Mouse (Mus musculus) urinary bladder, postnatal 10 days (tissue): Measurements from ENCODE around the gene Tdrd3.

Source experiments
- DNase-seq: peaks from one replicate; pipeline ENCODE4 v3.0.0; 2022; ENCODE audit warnings: low spot score

Tdrd3 gene

GRCm38 (mm10) chr14:87451645-87452443 lies 35.4 kb downstream of the Tdrd3 start:
- no peak for DNase-seq

GRCm38 (mm10) chr14:87455630-87456175 lies 39.3 kb downstream of the Tdrd3 start:
- no peak for DNase-seq

GRCm38 (mm10) chr14:87459777-87460176 lies 43.3 kb downstream of the Tdrd3 start:
- no peak for DNase-seq

- DNase-seq = no peak
Observed at GRCm38 (mm10) chr14:87461543-87461942, 45.1 kb downstream of the Tdrd3 start.

- no peak for DNase-seq
Observed at GRCm38 (mm10) chr14:87463963-87464654, 47.7 kb downstream of the Tdrd3 start.

GRCm38 (mm10) chr14:87464655-87465054 lies 48.2 kb downstream of the Tdrd3 start:
- no peak for DNase-seq

- DNase-seq = no peak
Observed at GRCm38 (mm10) chr14:87467586-87467985, 51.1 kb downstream of the Tdrd3 start.

- no peak for DNase-seq
Observed at GRCm38 (mm10) chr14:87471521-87471920, 55.1 kb downstream of the Tdrd3 start.

- DNase-seq = no peak
Observed at GRCm38 (mm10) chr14:87472782-87473181, 56.3 kb downstream of the Tdrd3 start.

GRCm38 (mm10) chr14:87475721-87476359 lies 59.4 kb downstream of the Tdrd3 start:
- no peak for DNase-seq

- DNase-seq = no peak
Observed at GRCm38 (mm10) chr14:87478339-87478951, 62.0 kb downstream of the Tdrd3 start.

GRCm38 (mm10) chr14:87485888-87486287 lies 69.4 kb downstream of the Tdrd3 start:
- DNase-seq = no peak

- DNase-seq = no peak
Observed at GRCm38 (mm10) chr14:87497955-87498594, 81.6 kb downstream of the Tdrd3 start.

- no peak for DNase-seq
Observed at GRCm38 (mm10) chr14:87505924-87506323, 89.5 kb downstream of the Tdrd3 start.

- DNase-seq = no peak
Observed at GRCm38 (mm10) chr14:87515281-87515680, 98.8 kb downstream of the Tdrd3 start.

- no peak for DNase-seq
Observed at GRCm38 (mm10) chr14:87517381-87517780, 100.9 kb downstream of the Tdrd3 start.

GRCm38 (mm10) chr14:87531847-87532246 lies 115.4 kb downstream of the Tdrd3 start:
- no peak for DNase-seq

GRCm38 (mm10) chr14:87537127-87537819 lies 120.8 kb downstream of the Tdrd3 start:
- DNase-seq = no peak

GRCm38 (mm10) chr14:87549986-87550385 lies 133.5 kb downstream of the Tdrd3 start:
- DNase-seq = no peak

- no peak for DNase-seq
Observed at GRCm38 (mm10) chr14:87552211-87552610, 135.8 kb downstream of the Tdrd3 start.

GRCm38 (mm10) chr14:87563841-87564240 lies 147.4 kb downstream of the Tdrd3 start:
- DNase-seq = no peak
